8 mouse cellular contexts compared by ENCODE assay signal in genomic region chr16:42910016-42910415, GRCm38 (mm10). TPM values are rescaled to one million over a fixed set of nuclear protein-coding genes. Genes with fewer than 3 reads are reported as not detected.
DNase-seq lines count a peak whose midpoint lies in the region; ATAC-seq and TF ChIP-seq lines count a peak whose summit lies in the region.

No protein-coding gene starts in this region.

- H3K4me3 ChIP-seq in lung, embryonic 14.5 days (ENCODE audit: low read depth, low read length): no peak overlapping the region
- no peak overlapping the region for H3K4me3 ChIP-seq in heart, embryonic 16.5 days (ENCODE audit: low read length)
- H3K4me3 ChIP-seq in midbrain, embryonic 16.5 days (ENCODE audit: low read depth, low read length): no peak overlapping the region

- DNase-seq in adrenal gland, adult 2 months: peak; percentile 50
- no peak for DNase-seq in adrenal gland, postnatal 25 days
- peak; percentile 36 for DNase-seq in lung, embryonic 14.5 days
- no peak for DNase-seq in lung, postnatal 14 days
- DNase-seq in urinary bladder, adult 18-20 months (ENCODE audit: low spot score in 2 of 2): no peak
- DNase-seq in thymus, postnatal 14 days: no peak

- no peaks in the 10 kb centered on the region for H3K36me3 ChIP-seq in lung, embryonic 14.5 days (ENCODE audit: insufficient read depth)
- no peaks in the 10 kb centered on the region for H3K36me3 ChIP-seq in heart, embryonic 16.5 days (ENCODE audit: control insufficient read depth, insufficient read depth)
- H3K36me3 ChIP-seq in midbrain, embryonic 16.5 days (ENCODE audit: control insufficient read depth, insufficient read depth, low read length): no peaks in the 10 kb centered on the region

- H3K9ac ChIP-seq in lung, embryonic 14.5 days: no peak overlapping the region
- H3K9ac ChIP-seq in heart, embryonic 16.5 days (ENCODE audit: low read length): peak overlapping the region; percentile 59
- no peak overlapping the region for H3K9ac ChIP-seq in midbrain, embryonic 16.5 days (ENCODE audit: low read depth, low read length)

- H3K9me3 ChIP-seq in lung, embryonic 14.5 days (ENCODE audit: low read depth, low read length): no peaks in the 10 kb centered on the region
- H3K9me3 ChIP-seq in heart, embryonic 16.5 days (replicated peaks; ENCODE audit: control insufficient read depth, low read length): no peaks in the 10 kb centered on the region
- H3K9me3 ChIP-seq in midbrain, embryonic 16.5 days (replicated peaks; ENCODE audit: control insufficient read depth, low read length, poor library complexity, severe bottlenecking): no peaks in the 10 kb centered on the region

- no peaks in the 10 kb centered on the region for H3K27me3 ChIP-seq in lung, embryonic 14.5 days (ENCODE audit: insufficient read depth, low read length)
- no peaks in the 10 kb centered on the region for H3K27me3 ChIP-seq in heart, embryonic 16.5 days (ENCODE audit: control insufficient read depth, insufficient read depth, low read length)
- no peaks in the 10 kb centered on the region for H3K27me3 ChIP-seq in midbrain, embryonic 16.5 days (ENCODE audit: control insufficient read depth, insufficient read depth, low read depth, low read length)

- WGBS in lung, embryonic 14.5 days: 32% methylated on average over 4 of the region's 4 CpGs
- WGBS in heart, embryonic 16.5 days: 43% methylated on average over 4 of the region's 4 CpGs
- 20% methylated on average over 4 of the region's 4 CpGs for WGBS in midbrain, embryonic 16.5 days

- ATAC-seq in lung, embryonic 14.5 days (ENCODE audit: insufficient read depth): no peak
- no peak for ATAC-seq in heart, embryonic 16.5 days (replicated peaks; ENCODE audit: extremely low read depth, insufficient read depth, low FRiP score)
- ATAC-seq in midbrain, embryonic 16.5 days: no peak

- no peak for TF ChIP-seq CTCF in lung, embryonic 14.5 days (IDR thresholded peaks at IDR 0.05; ENCODE audit: low read depth)

- 0 out of 2 replicates have a peak overlapping the region, but pooled peaks have one; percentile 18 for H3K4me2 ChIP-seq in lung, embryonic 14.5 days
- peak overlapping the region; percentile 42; the same call in 1 of the 2 replicates for H3K4me2 ChIP-seq in heart, embryonic 16.5 days (ENCODE audit: low read depth, low read length)
- H3K4me2 ChIP-seq in midbrain, embryonic 16.5 days (ENCODE audit: low read length): peak overlapping the region; percentile 23; the same call in 1 of the 2 replicates

- no peaks in the 10 kb centered on the region for H3K4me1 ChIP-seq in lung, embryonic 14.5 days (ENCODE audit: insufficient read depth)
- peaks cover 7% of the 10 kb centered on the region for H3K4me1 ChIP-seq in heart, embryonic 16.5 days (ENCODE audit: control insufficient read depth, insufficient read depth, low read length)
- H3K4me1 ChIP-seq in midbrain, embryonic 16.5 days (ENCODE audit: control insufficient read depth, insufficient read depth, low read length): peaks cover 3% of the 10 kb centered on the region; the same call in 1 of the 2 replicates

- no peak overlapping the region for H3K27ac ChIP-seq in lung, embryonic 14.5 days (ENCODE audit: low read depth)
- H3K27ac ChIP-seq in heart, embryonic 16.5 days (ENCODE audit: low read length): peak overlapping the region; percentile 80
- no peak overlapping the region for H3K27ac ChIP-seq in midbrain, embryonic 16.5 days (ENCODE audit: low read length)

RNA-seq across cellular contexts. Expression of gene Zbtb20, which starts 34.3 kb away (rescaled TPM):
- total RNA-seq in adrenal gland, adult 2 months (2021): 100 to 1,000 TPM; 113 to 128 TPM
- 52.1 and 52.9 TPM in 2 replicates for polyA plus RNA-seq in adrenal gland, adult 2 months (2012; rRNA removed)
- total RNA-seq in adrenal gland, postnatal 25 days (2021): 133 and 178 TPM in 2 replicates
- polyA plus RNA-seq in lung, embryonic 14.5 days (2014; fragmentation: Nextera tagmentation; extraction: Ambion mirVana): 17.6 and 20.2 TPM in 2 replicates
- 43.7 and 45.2 TPM in 2 replicates for polyA plus RNA-seq in heart, embryonic 16.5 days (2015; fragmentation: Nextera tagmentation; extraction: Ambion mirVana)
- polyA plus RNA-seq in midbrain, embryonic 16.5 days (2015; fragmentation: Nextera tagmentation; extraction: Ambion mirVana): 60.7 and 66.9 TPM in 2 replicates

Comparison
In these comparisons a context has a peak if more than half of its experiments do, and no peak if none do; other contexts are left out.
1. DNase-seq: peak in adrenal gland, adult 2 months (single experiment) and lung, embryonic 14.5 days (single experiment); none in adrenal gland, postnatal 25 days (single experiment), lung, postnatal 14 days (single experiment), urinary bladder, adult 18-20 months (0 of 2) and thymus, postnatal 14 days (single experiment).
2. Peak in every context shown above with its lines, with median percentiles within 50 percentile points of each other: H3K4me2 ChIP-seq.